In genomic region chr14:33096462-33096861, GRCm38 (mm10) we compare ENCODE assay signal across 17 mouse cellular contexts.
DNase-seq lines count a peak whose midpoint lies in the region.
"Had no signal": no experiment of that assay in that cellular context is flagged by ENCODE, and none has a peak within 500 bp of the region (broad histone marks: within the 10 kb centered on the region; RNA-seq: fewer than 3 reads in every experiment).

No protein-coding gene starts in this region.

- DNase-seq in left cerebral cortex, postnatal 14 days (ENCODE audit: low spot score in 2 of 2): peak; percentile 15 to 49
- DNase-seq in left cerebral cortex, adult 11 months (ENCODE audit: low spot score): no peak
- peak; percentile 10 for DNase-seq in right cerebral cortex, adult 18-20 months
- no peak for DNase-seq in right cerebral cortex, postnatal 14 days
- peak; percentile 23 for DNase-seq in right cerebral cortex, postnatal 25 days
- DNase-seq in telencephalon, adult 2 months (ENCODE audit: low read depth, low spot score): peak; percentile 28
- DNase-seq in lung, postnatal 36 days: no peak
- DNase-seq: adrenal gland, adult 2 months; adrenal gland, postnatal 14 days; cerebellum, adult 11-12 months; cerebellum, adult 9-10 months; cerebellum, postnatal 25 days; forebrain, postnatal 0 days; gastrocnemius, postnatal 25 days; heart, adult 18-20 months; heart, postnatal 10 days; heart, postnatal 36 days had no signal

- intact Hi-C loops in left cerebral cortex, postnatal 14 days (cut with DNase I): no loop called here

Comparison
In these comparisons a context has a peak if more than half of its experiments do, and no peak if none do; other contexts are left out.
1. DNase-seq: peak in left cerebral cortex, postnatal 14 days (2 of 2), right cerebral cortex, adult 18-20 months (single experiment), right cerebral cortex, postnatal 25 days (single experiment) and telencephalon, adult 2 months (single experiment); none in left cerebral cortex, adult 11 months (single experiment), right cerebral cortex, postnatal 14 days (single experiment) and lung, postnatal 36 days (single experiment).